Mouse (Mus musculus) small intestine, adult 2 months (tissue): ENCODE measurements at regions not wholly inside any gene's neighbourhood (a gene's known extent, or its start where the extent isn't known, plus 50 kb on each side); places are given as distances from the start of the nearest gene placed in this dataset.

ENCODE experiments used
- CTCF ChIP-seq: fragments of 200-500 bp; IDR thresholded peaks from 2 replicates; pipeline ENCODE4 v1.5.1; 2012; ENCODE audit warnings: low read depth, mild to moderate bottlenecking, control low read depth, inconsistent platforms, low read length, moderate library complexity, mixed read lengths; ENCODE audit not compliant: insufficient replicate concordance, insufficient read length; ENCODE audit errors: extremely low read depth
- POLR2A ChIP-seq: fragments of 200-500 bp; IDR thresholded peaks from 2 replicates; pipeline ENCODE4 v1.6.1; 2012; ENCODE audit warnings: low read depth, mild to moderate bottlenecking, control low read depth, inconsistent platforms, low read length, moderate library complexity

GRCm38 (mm10) chr9:74705698-74706097 lies 156.0 kb upstream of the Onecut1 start:
- no peak for TF ChIP-seq CTCF
- TF ChIP-seq POLR2A: no peak
